Mouse (Mus musculus): ENCODE results near the gene Ccdc28b.

Gene Ccdc28b

GRCm38 (mm10) chr4:129584370-129584769, 39.4 kb downstream of the Ccdc28b start:
- no peak for DNase-seq

GRCm38 (mm10) chr4:129582251-129582650, 41.5 kb downstream of the Ccdc28b start:
- no peak for DNase-seq

GRCm38 (mm10) chr4:129580347-129580746, 43.4 kb downstream of the Ccdc28b start:
- no peak for DNase-seq

- peak; percentile 37 for DNase-seq
These were observed 45.3 kb downstream of the Ccdc28b start, which contains the start of gene Fam167b for GRCm38 (mm10) chr4:129578466-129578865. TSS of gene Fam167b (minus strand) at chr4:129578549.

GRCm38 (mm10) chr4:129577688-129578087, 46.1 kb downstream of the Ccdc28b start:
- no peak for DNase-seq

GRCm38 (mm10) chr4:129576863-129577491, 46.8 kb downstream of the Ccdc28b start:
- DNase-seq = peak; percentile 81

- peak; percentile 65 for DNase-seq
These were observed 48.4 kb downstream of the Ccdc28b start for GRCm38 (mm10) chr4:129575171-129575844.

- no peak for DNase-seq
These were observed 50.3 kb downstream of the Ccdc28b start, which contains the start of gene Lck for GRCm38 (mm10) chr4:129573430-129573829. TSS of gene Lck (minus strand) at chr4:129573641.

- DNase-seq = no peak
These were observed 50.7 kb downstream of the Ccdc28b start for GRCm38 (mm10) chr4:129573093-129573370.

GRCm38 (mm10) chr4:129572236-129573092, 51.3 kb downstream of the Ccdc28b start:
- DNase-seq = peak; percentile 27

GRCm38 (mm10) chr4:129571551-129572084, 52.1 kb downstream of the Ccdc28b start:
- no peak for DNase-seq

- no peak for DNase-seq
These were observed 53.7 kb downstream of the Ccdc28b start for GRCm38 (mm10) chr4:129570028-129570427.
